Mouse (Mus musculus): ENCODE measurements at regions not wholly inside any gene's neighbourhood (a gene's known extent, or its start where the extent isn't known, plus 50 kb on each side); places are given as distances from the start of the nearest gene placed in this dataset.
A peak's percentile ranks its signal among the peaks of the same experiment; 100 is the strongest.

DNA sequence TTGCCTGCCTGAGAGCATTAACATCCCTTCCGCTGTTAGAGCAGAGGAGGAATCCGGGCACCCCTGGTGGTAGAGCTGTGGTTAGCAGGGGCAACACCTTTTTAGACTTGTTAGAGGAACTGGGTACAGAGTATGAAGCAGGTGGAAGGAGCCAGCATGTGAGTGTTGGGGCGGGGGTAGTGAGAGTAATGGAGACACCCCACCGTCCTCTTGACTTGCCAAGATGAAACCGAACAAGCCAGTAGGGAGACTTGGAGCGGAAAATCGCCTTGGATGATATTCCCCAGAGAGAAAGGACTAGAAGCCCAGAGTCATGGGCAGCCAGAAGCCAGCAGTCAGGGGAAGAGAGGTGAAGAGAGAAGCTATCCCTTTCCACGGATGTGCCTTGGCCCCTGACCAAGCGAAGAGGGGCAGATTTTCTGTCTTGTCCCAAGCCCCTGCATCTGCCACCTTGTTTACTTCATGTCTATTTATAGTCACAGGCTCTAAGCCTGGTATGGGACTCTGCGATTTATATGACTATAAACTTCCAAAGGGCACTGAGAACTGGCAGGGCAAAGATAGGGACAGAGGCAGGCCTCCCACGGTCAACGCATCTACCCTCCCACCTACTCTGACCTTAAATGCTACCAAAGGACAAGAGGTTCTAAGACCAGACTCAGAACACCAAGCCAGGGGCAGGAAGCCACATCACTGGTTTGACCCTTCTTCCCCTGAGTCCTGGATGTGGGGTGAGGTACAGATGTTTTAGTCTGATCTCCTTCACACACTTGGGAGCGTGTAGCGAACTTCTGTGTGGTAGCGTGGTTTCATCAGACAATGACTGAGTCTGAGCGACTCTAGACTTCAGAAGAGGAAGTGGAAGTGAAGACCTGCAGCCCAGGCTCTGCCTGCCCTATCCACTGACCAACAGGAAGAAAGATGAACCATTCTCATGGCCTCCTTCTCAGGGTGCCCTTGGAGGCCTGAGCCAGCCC lies 55.9 kb upstream of the Btrc start:
- Histone ChIP-seq H3K27me3 (replicated peaks) (peaks cover 90% of the 10 kb centered on the region), H3K9me3 (no peaks in the 10 kb centered on the region), H3K4me3 (replicated peaks) (no peak overlapping the region), H3K4me1 (peaks cover 34% of the 10 kb centered on the region), H3K36me3 (replicated peaks; ENCODE audit: low read length) (no peaks in the 10 kb centered on the region)
- TF ChIP-seq FLI1 (IDR thresholded peaks at IDR 0.05; ENCODE audit: low read length) (no peak), GATA1 (IDR thresholded peaks at IDR 0.05; ENCODE audit: borderline replicate concordance, low read length) (no peak)

DNA sequence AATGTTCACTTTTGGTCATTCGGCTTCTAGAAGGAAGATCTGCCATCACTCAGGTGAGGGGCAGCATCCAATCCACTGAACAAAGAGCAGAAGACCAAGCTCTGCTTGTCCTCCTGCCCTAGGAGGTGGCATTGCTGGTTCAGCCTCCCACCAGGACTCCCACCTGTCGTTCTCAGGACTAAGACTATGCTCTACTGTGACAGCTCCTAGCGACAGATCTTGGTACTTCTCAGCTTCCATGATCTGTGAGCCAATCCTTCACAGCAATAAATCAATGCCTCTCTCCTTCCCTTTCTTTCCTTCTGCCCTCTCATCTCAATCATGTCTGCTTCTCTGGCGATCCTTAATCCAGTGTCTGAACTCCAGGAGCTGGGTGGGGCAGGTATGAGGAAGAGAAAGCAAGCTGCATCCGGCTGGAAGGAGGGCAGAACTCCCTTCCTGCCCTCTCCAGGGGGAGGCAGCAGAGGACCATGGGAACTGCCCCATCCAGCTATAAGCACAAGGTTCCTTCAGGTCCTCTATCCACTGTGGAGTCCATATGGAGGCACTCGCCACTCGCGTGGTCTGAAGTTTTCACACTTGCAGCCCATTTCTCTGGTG lies 54.8 kb upstream of the Btrc start:
- Histone ChIP-seq H3K9me3 (no peaks in the 10 kb centered on the region), H3K4me3 (replicated peaks) (no peak overlapping the region), H3K36me3 (replicated peaks; ENCODE audit: low read length) (no peaks in the 10 kb centered on the region), H3K4me1 (peaks cover 31% of the 10 kb centered on the region), H3K27me3 (replicated peaks) (peaks cover 86% of the 10 kb centered on the region)
- TF ChIP-seq GATA1 (IDR thresholded peaks at IDR 0.05; ENCODE audit: borderline replicate concordance, low read length) (no peak), FLI1 (IDR thresholded peaks at IDR 0.05; ENCODE audit: low read length) (no peak)

DNA sequence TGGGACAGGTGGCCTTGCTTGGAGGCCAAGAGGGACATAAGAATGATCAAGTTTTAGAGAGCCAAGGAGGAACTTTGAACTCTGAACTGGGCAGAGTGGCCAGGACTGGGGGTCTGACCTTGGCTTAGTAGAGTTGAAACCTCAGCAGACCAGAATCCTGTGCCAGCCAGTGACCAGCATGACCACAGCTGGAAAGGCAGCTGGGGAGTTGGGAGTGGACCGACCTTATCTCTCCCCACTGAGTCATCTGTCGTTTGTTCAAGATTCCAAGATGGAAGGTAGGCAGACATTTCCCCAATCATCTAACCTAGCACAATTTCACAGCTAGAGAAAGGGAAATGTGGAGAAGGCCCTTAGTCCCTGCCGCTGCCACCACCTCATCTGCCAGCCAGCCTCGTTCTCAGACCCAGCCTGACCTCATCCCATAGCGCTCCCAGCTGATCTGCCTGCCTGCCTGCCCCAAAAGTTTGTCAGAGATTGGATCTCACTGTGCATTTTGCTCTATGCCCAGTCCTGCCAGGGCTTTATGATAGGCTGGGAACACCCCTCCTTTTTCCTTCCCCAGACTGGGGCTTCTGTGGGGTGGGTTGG lies 53.1 kb upstream of the Btrc start:
- TF ChIP-seq GATA1 (IDR thresholded peaks at IDR 0.05; ENCODE audit: borderline replicate concordance, low read length) (no peak), FLI1 (IDR thresholded peaks at IDR 0.05; ENCODE audit: low read length) (no peak)

DNA sequence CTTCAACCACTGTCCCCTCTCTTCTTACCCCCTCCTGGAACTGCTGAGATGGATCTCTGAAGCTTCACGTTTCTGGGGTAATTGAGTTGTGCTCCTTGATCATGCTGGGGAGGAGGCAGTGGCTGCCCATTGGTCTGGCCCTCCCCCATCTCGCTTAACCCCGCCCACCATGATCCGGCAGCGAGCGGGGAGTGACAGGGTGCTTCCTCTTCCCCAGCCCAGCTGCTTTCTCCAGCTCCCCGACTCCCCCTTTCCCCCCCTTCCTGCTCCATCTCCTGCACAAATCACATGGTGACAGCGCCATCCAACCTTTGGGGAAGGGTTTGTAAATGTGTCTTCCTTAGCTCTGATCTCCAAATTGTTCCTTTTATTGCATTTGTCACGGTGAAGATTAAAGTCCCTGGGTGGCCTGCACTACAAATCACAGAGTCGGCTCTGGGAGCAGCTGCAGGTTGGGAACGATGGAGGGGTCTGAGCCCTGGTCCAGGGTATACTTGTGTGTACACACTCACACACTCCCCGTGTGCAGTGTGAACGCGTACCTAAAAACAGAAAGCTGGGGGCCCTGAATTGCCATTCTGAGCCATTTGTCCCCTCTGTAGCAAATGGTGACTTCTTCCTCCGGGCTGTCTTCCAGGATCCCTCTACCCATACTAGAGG lies 52.5 kb upstream of the Btrc start:
- Histone ChIP-seq H3K36me3 (replicated peaks; ENCODE audit: low read length) (no peaks in the 10 kb centered on the region), H3K9me3 (peaks cover 4% of the 10 kb centered on the region)

More for the DNA sequence above, 53.1 kb upstream of the Btrc start:
- Histone ChIP-seq H3K36me3 (replicated peaks; ENCODE audit: low read length) (no peaks in the 10 kb centered on the region), H3K4me1 (peaks cover 31% of the 10 kb centered on the region), H3K27me3 (replicated peaks) (peaks cover 75% of the 10 kb centered on the region), H3K4me3 (replicated peaks) (peak overlapping the region; percentile 57), H3K9me3 (no peaks in the 10 kb centered on the region)

GRCm38 (mm10) chr19:45311831-45312537 lies 51.5 kb upstream of the Btrc start:
- TF ChIP-seq FLI1 (IDR thresholded peaks at IDR 0.05; ENCODE audit: low read length) (no peak), GATA1 (IDR thresholded peaks at IDR 0.05; ENCODE audit: borderline replicate concordance, low read length) (no peak)
- H3K36me3 ChIP-seq (replicated peaks; ENCODE audit: low read length): no peaks in the 10 kb centered on the region
- peaks cover 5% of the 10 kb centered on the region for H3K9me3 ChIP-seq
- H3K4me3 ChIP-seq (replicated peaks): no peak overlapping the region
- peaks cover 66% of the 10 kb centered on the region for H3K27me3 ChIP-seq (replicated peaks)
- peaks cover 31% of the 10 kb centered on the region for H3K4me1 ChIP-seq

More for the DNA sequence above, 52.5 kb upstream of the Btrc start:
- H3K4me3 ChIP-seq (replicated peaks): peak overlapping the region; percentile 57
- peaks cover 73% of the 10 kb centered on the region for H3K27me3 ChIP-seq (replicated peaks)
- peaks cover 31% of the 10 kb centered on the region for H3K4me1 ChIP-seq
- TF ChIP-seq GATA1 (IDR thresholded peaks at IDR 0.05; ENCODE audit: borderline replicate concordance, low read length) (no peak), FLI1 (IDR thresholded peaks at IDR 0.05; ENCODE audit: low read length) (no peak)

DNA sequence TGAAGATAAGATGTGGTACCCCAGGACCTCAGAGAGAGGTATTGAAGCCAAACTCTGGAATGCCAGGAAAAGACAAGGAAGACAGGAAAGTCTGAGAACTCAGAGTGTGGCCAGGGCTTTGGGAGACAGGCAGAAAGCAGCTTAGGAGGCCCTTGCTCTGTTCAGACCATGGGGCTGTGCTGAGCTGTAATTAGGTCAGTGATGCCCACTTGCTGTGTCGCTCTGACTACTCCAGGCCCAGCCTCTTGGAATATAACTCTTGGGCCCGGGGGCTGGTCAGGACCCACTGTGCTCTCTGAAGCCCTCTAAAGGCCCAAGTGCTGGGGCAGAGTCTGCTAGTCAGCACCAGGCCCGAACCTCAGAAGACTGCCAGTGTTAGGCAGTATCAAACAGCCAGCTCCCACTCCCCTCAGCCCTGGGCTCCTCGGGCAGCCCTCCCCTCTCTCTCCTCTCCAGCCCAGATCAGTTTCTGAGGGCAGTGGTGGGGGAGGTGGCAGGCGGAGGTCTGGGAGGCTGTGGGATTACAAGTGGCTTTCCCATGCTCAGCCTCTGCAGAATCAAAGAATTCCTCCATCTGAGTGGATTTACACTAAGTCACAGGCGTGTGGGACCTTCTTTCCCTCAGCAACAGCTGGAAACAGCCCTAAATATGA lies 50.7 kb upstream of the Btrc start:
- TF ChIP-seq FLI1 (IDR thresholded peaks at IDR 0.05; ENCODE audit: low read length): no peak
- no peak for TF ChIP-seq GATA1 (IDR thresholded peaks at IDR 0.05; ENCODE audit: borderline replicate concordance, low read length)
- Histone ChIP-seq H3K27me3 (replicated peaks) (peaks cover 62% of the 10 kb centered on the region), H3K9me3 (peaks cover 5% of the 10 kb centered on the region), H3K4me3 (replicated peaks) (no peak overlapping the region), H3K36me3 (replicated peaks; ENCODE audit: low read length) (no peaks in the 10 kb centered on the region), H3K4me1 (peaks cover 24% of the 10 kb centered on the region)

Measured in megakaryocyte, embryonic 14.5 days (primary cell).